Mouse (Mus musculus): ENCODE measurements around the gene Synpo2l.
A peak's percentile ranks its signal among the peaks of the same experiment; 100 is the strongest.

Synpo2l gene

GRCm38 (mm10) chr14:20681742-20682141, 13.6 kb upstream of the Synpo2l start:
- DNase-seq (ENCODE audit: low read depth, low spot score): no peak

GRCm38 (mm10) chr14:20677906-20678305, 9.8 kb upstream of the Synpo2l start:
- DNase-seq (ENCODE audit: low read depth, low spot score): no peak

- peak; percentile 97 for DNase-seq (ENCODE audit: low read depth, low spot score)
These were observed 6.1 kb upstream of the Synpo2l start, which contains the start of gene Sec24c for GRCm38 (mm10) chr14:20674064-20674833. Gene Sec24c, plus strand, starts transcription at chr14:20674308.

- DNase-seq (ENCODE audit: low read depth, low spot score): no peak
These were observed 5.5 kb upstream of the Synpo2l start for GRCm38 (mm10) chr14:20673735-20674063.

GRCm38 (mm10) chr14:20672990-20673389, 4.8 kb upstream of the Synpo2l start:
- DNase-seq (ENCODE audit: low read depth, low spot score): no peak

GRCm38 (mm10) chr14:20667469-20667868, 685 bp downstream of the Synpo2l start:
- DNase-seq (ENCODE audit: low read depth, low spot score): no peak

- DNase-seq (ENCODE audit: low read depth, low spot score): no peak
These were observed 3.7 kb downstream of the Synpo2l start for GRCm38 (mm10) chr14:20664436-20664835.

- DNase-seq (ENCODE audit: low read depth, low spot score): no peak
These were observed 4.6 kb downstream of the Synpo2l start for GRCm38 (mm10) chr14:20663601-20664000.

- no peak for DNase-seq (ENCODE audit: low read depth, low spot score)
These were observed 5.4 kb downstream of the Synpo2l start for GRCm38 (mm10) chr14:20662740-20663139.

GRCm38 (mm10) chr14:20661661-20662331, 6.4 kb downstream of the Synpo2l start:
- peak; percentile 10 for DNase-seq (ENCODE audit: low read depth, low spot score)

- DNase-seq (ENCODE audit: low read depth, low spot score): peak; percentile 89
These were observed 7.1 kb downstream of the Synpo2l start for GRCm38 (mm10) chr14:20660827-20661660.

- no peak for DNase-seq (ENCODE audit: low read depth, low spot score)
These were observed 8.5 kb downstream of the Synpo2l start for GRCm38 (mm10) chr14:20659687-20660086.

GRCm38 (mm10) chr14:20658902-20659301, 9.3 kb downstream of the Synpo2l start:
- DNase-seq (ENCODE audit: low read depth, low spot score): no peak

- peak; percentile 8 for DNase-seq (ENCODE audit: low read depth, low spot score)
These were observed 9.8 kb downstream of the Synpo2l start for GRCm38 (mm10) chr14:20658326-20658725.

- DNase-seq (ENCODE audit: low read depth, low spot score): no peak
These were observed 11.8 kb downstream of the Synpo2l start, which contains the start of gene Myoz1 for GRCm38 (mm10) chr14:20656361-20656760. Gene Myoz1, minus strand, starts transcription at chr14:20656540.

GRCm38 (mm10) chr14:20655731-20656130, 12.4 kb downstream of the Synpo2l start:
- no peak for DNase-seq (ENCODE audit: low read depth, low spot score)

GRCm38 (mm10) chr14:20654690-20655421, 13.3 kb downstream of the Synpo2l start:
- DNase-seq (ENCODE audit: low read depth, low spot score): no peak

GRCm38 (mm10) chr14:20651722-20652256, 16.4 kb downstream of the Synpo2l start:
- DNase-seq (ENCODE audit: low read depth, low spot score): no peak

- no peak for DNase-seq (ENCODE audit: low read depth, low spot score)
These were observed 17.2 kb downstream of the Synpo2l start for GRCm38 (mm10) chr14:20651000-20651399.

GRCm38 (mm10) chr14:20646381-20646780, 21.8 kb downstream of the Synpo2l start:
- no peak for DNase-seq (ENCODE audit: low read depth, low spot score)

- DNase-seq (ENCODE audit: low read depth, low spot score): no peak
These were observed 22.6 kb downstream of the Synpo2l start for GRCm38 (mm10) chr14:20645547-20645946.

All from brain, embryonic 18.5 days (tissue).